Mouse (Mus musculus) gastrocnemius, adult 8-10 months (tissue): ENCODE results near the gene Gm973. TPM values are rescaled to one million over a fixed set of nuclear protein-coding genes. Genes with fewer than 3 reads are reported as not detected.

Experiments used
- DNase-seq, 2 experiments: peaks; one replicate each; pipeline ENCODE4 v3.0.0; 2022; ENCODE audit warnings: low spot score in 2 of 2
- total RNA-seq, 4 experiments: library from RNA; stranded (reverse); gene quantifications; 2 replicates each; pipeline ENCODE4 v1.2.4; 2022

The Gm973 gene
- total RNA-seq, 4 experiments from 2014 or later: 0.56 to 1.8 (median 0.90) TPM

GRCm38 (mm10) chr1:59491517-59491916 is 24.5 kb upstream of the Gm973 start:
- no peak for DNase-seq

- DNase-seq: no peak
Observed at GRCm38 (mm10) chr1:59492432-59492831, 23.6 kb upstream of the Gm973 start.

- no peak for DNase-seq
Observed at GRCm38 (mm10) chr1:59495970-59496369, 20.1 kb upstream of the Gm973 start.

- no peak for DNase-seq
Observed at GRCm38 (mm10) chr1:59497741-59498613, 18.1 kb upstream of the Gm973 start.

- DNase-seq: no peak
Observed at GRCm38 (mm10) chr1:59499327-59499726, 16.7 kb upstream of the Gm973 start.

GRCm38 (mm10) chr1:59502355-59502754 is 13.7 kb upstream of the Gm973 start:
- DNase-seq: no peak

- DNase-seq: peak in 1 of 2 experiments; percentile 40
Observed at GRCm38 (mm10) chr1:59503659-59504301, 12.3 kb upstream of the Gm973 start.

- DNase-seq: no peak
Observed at GRCm38 (mm10) chr1:59504302-59504700, 11.8 kb upstream of the Gm973 start.

- DNase-seq: peak; percentile 35 to 55
Observed at GRCm38 (mm10) chr1:59508463-59509139, 7.5 kb upstream of the Gm973 start.

- DNase-seq: peak; percentile 55 to 74
Observed at GRCm38 (mm10) chr1:59511566-59512270, 4.3 kb upstream of the Gm973 start.

GRCm38 (mm10) chr1:59520226-59520837 is 4.3 kb downstream of the Gm973 start:
- no peak for DNase-seq

- DNase-seq: no peak
Observed at GRCm38 (mm10) chr1:59522456-59522855, 6.4 kb downstream of the Gm973 start.

- no peak for DNase-seq
Observed at GRCm38 (mm10) chr1:59523378-59523958, 7.4 kb downstream of the Gm973 start.

- no peak for DNase-seq
Observed at GRCm38 (mm10) chr1:59524071-59524470, 8.0 kb downstream of the Gm973 start.

- no peak for DNase-seq
Observed at GRCm38 (mm10) chr1:59524759-59525158, 8.7 kb downstream of the Gm973 start.

- no peak for DNase-seq
Observed at GRCm38 (mm10) chr1:59527219-59527618, 11.2 kb downstream of the Gm973 start.

- DNase-seq: no peak
Observed at GRCm38 (mm10) chr1:59534976-59535810, 19.1 kb downstream of the Gm973 start.

GRCm38 (mm10) chr1:59538381-59538780 is 22.3 kb downstream of the Gm973 start:
- DNase-seq: no peak

GRCm38 (mm10) chr1:59540537-59541148 is 24.6 kb downstream of the Gm973 start:
- no peak for DNase-seq
